Mouse (Mus musculus) right cerebral cortex, adult 18-20 months (tissue): ENCODE results near the gene Gna14.

ENCODE experiments used
- DNase-seq: peaks from one replicate; pipeline ENCODE4 v3.0.0; 2022; ENCODE audit warnings: mixed read lengths

Gna14 gene

DNA sequence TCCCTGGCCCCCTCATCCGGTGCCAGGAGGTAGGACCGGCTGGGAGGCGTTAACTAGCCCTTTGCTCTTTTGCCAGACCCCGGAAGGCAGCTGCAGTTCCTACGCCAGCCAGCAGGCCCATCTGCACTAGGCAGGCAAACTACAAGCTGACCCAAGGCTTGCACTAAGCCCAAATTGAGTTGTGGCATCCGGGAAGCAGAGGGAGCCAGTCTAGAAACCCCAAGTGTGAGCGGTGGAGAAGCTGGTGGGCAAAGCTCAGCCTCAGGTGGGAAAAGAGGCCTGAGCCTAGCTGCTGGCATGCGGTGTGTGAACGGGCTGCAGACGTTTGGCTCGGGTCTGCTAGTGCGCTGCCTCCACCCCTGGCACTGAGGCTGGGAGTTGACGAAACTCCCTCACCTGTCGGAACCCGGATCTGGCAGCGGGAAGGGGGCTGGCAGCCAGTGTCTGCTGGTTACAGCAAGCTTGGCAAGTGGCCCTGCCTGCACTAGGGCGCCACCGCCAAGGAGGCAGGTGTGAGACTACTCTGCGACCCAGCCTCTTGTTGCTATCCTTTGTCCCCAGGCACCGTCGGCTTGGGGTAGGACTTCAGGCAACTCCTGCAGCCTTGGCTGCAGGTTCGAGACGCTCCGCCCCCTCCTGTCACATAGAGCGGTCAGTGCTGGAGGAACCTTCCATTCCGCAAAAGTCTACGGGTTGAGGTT, at the start of gene Gna14:
Gene Gna14 (plus strand): TSS at position 232 of the 701 bp plus-strand sequence.
- peak; percentile 15 for DNase-seq

DNA sequence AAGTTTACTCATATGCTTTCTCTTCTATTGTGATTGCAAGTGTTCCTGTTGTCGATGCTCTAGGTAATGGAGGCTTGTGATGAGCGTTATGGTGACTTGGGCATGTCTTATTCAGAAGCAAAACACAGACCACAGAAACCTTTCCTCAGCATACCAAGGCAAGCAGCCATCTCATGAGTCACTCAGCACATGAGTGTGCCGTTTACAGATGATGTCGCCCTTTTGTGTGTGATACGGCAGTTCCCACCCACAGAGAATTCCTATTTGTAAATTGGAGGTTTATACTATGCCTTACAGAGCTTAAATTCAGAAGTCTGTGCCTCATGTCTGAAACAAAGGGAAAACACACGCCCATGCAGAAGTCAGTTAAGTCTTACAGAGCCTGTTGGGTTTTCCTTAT, 49.0 kb upstream of the Gna14 start:
- DNase-seq, result peak; percentile 61

DNA sequence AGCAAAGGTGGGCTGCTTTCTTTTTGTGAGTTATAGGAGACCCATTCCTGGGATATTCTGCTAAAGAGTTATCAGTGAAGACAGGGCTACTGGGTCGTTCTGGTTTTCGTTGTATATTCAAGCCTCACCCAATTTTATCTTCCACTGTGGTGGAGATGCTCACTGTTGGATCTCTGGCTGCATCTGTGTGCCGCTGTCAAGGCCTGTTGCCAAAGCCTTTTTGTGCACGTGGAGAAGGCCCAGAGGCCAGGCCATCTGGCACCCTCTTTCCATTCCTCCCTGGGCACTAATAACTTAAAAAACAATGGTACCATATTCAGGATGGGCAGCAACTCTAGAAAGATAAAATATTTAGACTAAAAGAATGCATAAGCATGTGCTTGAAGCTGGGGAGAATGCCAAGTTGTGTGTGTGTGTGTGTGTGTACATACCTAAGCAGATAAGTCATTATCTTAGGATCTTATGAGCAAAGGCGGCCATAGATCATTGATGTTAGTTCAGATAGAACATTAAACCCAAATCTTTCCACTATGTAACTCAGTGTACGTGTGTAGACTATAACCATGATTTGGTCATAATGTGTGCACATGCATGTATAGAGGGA, 45.3 kb upstream of the Gna14 start:
- no peak for DNase-seq

DNA sequence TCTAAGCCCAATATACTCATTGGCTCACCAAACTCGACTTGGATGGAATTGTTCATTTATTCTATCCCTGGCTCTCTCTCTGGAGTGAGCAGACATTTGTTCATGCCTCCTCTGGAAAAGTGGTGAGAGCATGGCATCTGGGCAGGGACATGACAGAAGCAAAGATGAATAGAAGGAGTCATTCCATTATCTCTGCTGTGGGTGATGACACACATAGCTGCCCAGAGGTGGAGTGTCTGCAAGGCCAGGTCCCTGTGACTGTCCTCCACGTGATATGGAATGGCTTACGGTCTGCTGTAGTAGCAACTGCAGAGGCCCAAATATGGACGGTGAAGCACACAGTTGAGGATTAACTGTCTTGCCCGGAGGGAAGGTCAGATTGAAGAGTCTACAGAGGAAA, 41.2 kb upstream of the Gna14 start:
- no peak for DNase-seq

DNA sequence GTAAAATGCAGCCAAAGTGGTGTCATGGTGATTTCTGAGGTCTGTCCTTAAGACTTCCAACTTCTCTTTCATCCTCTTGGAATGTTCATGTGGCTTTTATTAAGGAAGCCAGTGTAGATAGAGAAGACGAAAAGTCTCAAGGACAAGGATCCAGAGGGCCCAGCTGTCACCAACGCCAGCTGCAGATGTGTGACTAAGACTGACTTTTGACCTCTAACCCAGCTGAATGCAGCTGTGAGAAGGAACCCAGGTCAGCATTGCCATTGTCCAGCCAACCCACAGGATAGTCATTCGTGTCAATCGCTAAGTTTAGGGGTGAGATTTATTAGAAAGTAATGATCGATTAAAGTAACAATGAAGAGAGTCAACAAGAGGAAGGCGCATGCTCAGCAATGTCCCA, 32.5 kb upstream of the Gna14 start:
- no peak for DNase-seq

DNA sequence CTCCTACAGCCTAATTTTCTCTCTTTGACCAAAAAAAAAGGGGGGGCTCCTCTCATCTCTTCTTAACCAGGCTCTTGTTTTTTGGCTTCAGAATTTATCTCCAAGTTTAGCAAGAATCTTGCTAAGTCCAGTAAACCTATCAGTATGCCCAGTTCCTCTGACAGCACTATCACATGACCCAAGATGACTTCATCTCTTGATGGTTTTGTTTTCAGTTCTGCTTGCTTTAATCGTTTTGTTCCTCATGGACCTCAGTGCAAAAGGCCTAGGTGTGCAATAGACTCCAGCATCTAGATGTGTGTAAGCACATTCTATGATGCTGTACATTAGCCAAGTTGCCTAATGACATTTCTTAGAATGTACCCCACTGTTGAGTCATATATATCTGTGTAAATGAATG, 27.8 kb upstream of the Gna14 start:
- no peak for DNase-seq

DNA sequence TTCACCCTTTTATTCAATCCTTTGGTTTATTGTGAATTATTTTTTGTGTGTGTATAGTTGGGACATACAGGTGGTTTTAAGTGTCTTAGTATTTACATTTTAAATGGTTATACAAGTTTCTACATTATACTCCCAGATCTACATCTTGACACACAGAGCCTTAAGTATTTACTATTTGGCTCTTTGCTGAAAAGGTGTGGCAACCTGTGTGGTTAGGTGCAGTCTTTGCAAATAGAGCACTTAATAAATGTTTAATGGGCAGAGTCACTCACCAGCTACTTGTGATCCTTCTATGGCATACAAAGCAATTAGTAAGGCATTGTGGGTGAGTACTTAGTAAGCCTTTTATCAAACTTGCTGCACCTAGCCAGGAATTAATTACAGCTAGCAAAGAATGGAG, 24.3 kb upstream of the Gna14 start:
- no peak for DNase-seq

DNA sequence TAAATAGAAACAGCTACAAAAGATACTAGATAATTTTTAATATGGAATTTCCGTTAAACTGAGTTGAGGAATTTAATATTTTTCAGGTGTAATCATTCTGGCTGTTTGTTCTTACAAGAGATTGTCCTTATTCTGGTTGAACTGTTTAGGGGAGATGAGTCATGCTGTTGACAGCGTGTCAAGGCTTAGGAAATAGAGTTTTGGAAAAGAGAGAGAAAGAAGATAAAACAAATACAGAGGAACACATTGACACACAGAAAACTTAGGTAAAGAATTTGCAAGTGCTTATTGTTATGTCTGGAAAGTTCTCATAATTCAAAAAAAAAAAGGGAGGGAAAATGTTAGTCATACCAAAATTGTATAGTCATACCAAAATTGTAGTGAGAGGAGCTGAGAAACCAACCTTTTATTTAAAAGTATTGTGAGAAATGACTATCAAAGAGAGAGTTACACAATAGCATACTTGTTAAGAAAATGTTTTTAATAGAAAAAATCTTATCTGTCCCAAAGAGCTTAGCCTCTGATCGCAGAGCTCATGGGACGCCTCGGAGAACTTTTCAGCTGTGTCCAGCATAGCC, 17.4 kb upstream of the Gna14 start:
- no peak for DNase-seq

DNA sequence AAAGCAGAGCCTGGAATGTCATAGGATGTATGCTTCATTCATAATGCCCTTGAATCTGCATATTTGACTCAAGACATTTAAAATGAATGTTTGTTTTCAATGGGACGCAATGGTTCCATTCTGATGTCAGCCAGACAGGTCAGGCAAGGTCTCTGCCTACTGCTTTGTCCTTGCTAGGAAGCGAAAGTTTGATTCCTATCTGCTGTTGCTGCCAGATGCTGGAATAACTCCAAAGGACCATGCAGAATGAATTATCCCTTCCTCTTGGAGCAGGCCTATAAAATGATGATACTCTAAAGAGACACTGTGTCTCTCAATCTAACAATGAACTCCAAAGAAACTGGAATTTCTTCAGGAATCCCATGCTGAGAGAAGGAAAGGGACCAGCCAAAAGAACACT, 10.0 kb upstream of the Gna14 start:
- no peak for DNase-seq

DNA sequence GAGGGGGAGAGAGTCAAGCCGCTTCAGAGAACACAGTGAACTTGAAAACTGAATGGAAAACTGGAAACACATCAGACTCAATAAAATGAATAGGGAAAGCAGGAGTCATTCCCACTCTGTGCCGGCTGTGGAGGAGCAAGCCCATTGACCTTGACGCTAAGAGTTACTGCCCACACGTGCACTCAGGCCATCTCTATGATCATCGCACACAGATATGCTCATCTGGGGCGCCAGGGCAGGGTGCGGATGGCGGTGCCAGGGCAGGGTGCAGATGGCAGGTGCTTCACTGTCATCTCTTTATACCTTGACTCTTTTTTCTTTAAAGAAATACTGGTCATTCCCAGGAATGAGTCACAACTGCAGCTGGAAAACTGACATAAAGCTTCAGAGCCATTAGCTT, 4.2 kb upstream of the Gna14 start:
- DNase-seq, result no peak

DNA sequence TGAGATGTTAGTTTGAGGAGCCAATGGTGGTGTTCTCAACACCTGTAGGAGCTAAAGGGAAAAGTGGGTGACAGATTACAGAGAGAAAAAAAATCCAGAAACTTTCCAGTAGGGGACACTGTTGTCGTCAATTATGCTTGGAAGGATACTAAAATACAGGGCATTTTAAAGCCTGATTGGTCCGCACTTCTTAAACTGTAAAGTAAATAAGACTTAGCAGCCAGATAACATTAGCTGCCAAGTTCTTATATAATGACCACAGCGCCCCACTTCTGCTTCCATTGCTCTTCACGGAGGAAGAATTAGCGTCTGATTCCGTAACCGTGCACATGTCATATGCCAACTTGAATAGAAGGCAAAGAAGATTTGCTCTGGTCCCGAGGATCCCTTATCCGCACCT, 683 bp upstream of the Gna14 start:
- DNase-seq, result no peak

DNA sequence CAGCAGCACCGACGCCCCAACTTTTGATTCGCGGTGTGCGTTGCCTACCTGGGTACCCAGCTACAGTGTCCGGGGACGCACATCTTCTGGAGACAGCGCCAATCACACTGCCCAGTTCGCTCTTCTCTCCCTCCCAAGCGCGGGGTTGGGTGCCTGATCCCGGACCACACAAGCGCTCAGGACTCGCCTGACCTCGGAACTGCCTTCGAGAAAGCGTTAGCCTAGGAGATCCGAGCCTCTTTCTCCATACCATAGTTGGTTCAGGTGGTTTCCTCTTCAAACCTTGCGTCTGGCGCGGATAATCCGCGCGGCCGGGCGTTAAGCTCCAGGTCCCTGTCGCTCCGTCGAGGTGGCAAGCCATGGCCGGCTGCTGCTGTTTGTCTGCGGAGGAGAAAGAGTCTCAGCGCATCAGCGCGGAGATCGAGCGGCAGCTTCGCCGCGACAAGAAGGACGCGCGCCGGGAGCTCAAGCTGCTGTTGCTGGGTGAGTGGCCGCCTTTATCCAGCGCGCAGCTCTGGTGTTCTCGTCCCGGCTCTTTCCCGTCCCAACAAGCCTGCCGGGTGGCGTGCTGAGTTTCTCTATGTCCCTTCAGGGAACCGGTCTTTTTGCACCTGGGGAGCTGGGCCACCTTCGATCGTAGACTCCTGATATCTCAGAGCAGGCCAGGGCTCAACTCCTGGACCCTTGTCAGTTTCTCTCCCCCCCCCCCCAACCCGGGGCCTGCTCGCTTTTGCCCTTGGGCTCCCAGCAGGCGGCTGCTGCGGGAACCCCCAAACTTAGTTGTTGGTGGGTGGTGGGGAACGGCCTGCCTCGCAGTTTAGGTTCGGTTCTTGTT, 990 bp downstream of the Gna14 start:
- DNase-seq, result no peak

DNA sequence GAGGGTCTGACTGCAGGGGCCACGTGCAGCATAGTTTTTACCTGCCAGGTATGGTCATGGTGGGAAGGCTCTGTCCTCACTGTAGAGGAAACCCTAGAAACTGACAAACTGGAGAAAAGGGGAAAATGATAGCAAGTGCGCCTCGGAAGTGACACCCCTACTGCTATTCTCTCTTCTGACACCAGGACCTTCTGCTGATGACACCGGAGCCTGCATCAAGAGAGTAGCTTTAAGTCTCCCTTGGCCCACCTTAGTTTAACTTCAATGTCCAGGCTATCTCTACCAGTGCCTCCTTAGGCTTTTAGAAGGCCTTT, 1.6 kb downstream of the Gna14 start:
- no peak for DNase-seq

DNA sequence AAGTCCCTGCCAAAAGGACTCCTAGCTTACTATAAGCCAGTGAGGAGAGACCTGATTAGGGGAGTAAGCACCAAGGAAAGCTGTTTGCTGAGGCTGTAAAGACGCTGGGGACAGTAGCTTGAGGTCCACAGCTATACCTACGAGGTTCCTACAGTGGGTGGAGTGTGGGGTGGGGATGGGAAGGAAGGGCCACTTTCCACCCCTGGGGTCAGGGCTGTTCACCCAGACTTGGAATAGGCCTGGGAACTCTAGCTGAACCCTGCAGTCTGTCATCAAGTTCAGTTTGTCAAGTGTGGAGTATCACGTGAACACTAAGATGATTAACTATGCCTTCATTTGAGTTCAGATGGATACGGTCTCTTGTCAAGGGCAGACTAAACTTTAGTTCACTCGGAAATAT, 2.3 kb downstream of the Gna14 start:
- no peak for DNase-seq

DNA sequence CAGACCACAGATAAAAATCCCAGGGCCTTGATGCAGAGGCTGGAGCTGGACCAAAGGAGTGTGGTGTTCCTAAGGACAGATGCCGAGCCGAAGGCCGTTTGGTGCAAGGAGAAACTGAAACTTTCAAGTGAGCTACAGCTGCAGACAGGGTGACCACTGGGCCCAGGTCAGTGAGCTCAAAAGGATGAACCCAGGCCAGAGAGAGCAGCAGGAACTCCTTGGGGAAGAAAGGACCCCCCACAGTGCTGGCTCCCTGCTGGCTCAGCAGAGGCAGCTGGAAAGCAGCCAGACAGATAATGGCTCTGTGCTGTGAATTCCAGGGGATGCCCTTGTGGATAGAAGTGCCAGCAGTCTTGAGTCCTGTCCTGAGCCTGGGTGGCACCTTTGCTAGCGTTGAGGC, 3.7 kb downstream of the Gna14 start:
- DNase-seq, result no peak

DNA sequence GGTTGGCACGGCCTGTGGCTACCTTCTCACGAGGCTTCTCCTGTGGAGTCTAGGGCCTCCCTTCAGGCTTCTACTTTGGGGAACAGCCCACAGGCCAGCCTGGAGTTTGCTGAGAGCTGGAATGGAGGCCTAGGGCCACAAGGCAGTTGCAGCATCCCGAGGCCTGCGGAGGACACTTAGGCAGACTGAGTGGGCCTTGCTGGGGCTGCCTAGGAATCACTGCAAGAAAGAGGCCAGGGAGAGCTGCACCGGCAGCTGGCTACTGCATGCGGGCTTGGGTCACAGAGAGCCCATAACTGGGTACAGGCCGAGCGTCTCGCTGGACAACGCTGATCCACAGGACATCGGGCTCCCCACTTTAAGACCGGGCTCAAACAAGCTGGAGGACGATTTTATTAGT, 4.3 kb downstream of the Gna14 start:
- no peak for DNase-seq

DNA sequence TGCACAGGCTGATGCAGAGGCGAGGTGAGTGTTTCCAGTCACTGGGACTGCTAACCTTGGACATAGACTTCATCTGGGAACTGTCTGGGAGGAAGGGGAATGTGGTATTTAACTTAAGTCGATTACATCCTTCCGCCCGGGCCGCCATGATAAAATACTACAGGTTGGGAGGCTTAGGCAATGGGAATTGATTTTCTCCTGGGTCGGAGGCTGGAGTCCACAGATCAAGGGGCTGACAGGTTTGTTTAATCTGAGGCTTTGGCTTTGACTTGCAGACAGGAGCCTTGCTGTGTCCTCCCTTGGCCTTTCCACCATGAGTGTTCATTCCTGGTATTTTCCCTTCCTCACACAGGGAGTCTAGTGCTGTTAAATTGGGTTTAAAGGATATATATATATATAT, 5.8 kb downstream of the Gna14 start:
- no peak for DNase-seq

DNA sequence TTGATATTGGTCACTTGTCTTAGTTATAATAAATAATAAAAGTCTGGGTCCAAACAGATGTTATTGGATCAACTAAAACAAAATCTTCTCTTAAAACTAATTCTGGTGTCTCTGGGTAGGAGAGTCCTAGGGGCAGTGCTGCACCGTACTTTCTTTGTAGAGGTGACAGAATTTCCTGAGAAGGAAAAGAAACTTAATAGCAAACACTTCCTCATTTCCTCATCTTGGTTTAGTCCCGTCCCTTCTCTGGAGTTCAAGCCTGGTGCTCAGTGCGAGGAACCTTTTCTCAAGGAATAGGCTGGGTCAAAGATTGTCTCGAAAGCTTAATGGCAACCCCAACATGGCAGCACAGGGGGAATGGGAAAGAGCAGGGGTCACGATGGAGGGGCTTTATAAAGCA, 7.8 kb downstream of the Gna14 start:
- no peak for DNase-seq

DNA sequence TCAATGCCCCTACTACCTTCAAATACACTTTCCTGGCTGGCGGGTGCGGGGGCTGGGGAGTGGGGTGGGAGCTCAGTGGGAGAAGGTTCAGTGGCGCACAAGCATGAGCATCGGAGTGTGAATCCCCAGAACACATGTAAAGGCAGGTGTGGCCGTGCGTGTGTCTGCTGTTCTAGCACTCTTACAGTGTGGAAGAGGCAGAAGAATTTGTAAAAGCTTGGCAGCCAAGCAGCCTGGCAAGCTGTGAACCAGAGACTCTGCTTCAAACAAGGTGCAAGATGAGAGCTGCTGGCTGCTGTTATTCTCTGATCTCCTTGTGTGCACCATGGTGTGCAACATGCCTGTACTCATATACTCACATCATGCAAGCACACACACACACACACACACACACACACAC, 11.1 kb downstream of the Gna14 start:
- no peak for DNase-seq

DNA sequence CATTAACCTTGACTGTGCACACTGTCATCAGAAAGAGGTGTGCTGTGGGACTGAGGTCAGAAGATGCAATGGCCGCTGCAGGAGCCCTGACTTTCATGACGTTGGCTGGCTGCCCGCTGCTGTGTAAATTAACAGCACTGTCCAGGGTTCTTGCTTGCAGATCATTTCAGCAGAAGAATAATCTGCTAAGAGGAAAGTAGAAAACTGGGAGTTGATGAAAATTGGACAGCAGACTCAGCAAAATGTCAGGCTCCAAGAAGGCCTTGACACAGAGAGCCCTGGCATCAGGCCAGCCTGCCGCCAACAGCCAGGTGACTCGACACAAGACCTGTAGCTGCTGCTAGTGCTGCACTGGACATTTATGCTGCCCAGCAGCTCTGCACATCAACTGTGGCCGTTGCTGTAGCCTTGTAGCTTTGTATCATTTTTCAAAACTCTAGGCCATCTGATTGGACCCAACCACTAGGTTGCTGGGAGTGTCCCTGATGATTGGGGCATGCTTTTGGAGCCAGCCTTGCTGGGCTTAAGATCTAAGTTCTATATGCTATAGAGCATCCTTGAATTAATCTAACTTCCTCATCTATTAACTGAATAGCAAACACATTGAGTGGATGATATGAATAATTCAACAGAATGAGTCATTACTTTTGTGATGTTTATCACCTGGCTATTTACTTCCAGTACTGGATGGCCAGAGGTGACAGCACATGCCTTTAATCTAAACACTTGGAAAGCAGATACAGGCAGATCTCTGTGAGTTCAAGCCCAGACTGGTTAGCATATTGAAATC, 12.5 kb downstream of the Gna14 start:
- DNase-seq, result no peak

DNA sequence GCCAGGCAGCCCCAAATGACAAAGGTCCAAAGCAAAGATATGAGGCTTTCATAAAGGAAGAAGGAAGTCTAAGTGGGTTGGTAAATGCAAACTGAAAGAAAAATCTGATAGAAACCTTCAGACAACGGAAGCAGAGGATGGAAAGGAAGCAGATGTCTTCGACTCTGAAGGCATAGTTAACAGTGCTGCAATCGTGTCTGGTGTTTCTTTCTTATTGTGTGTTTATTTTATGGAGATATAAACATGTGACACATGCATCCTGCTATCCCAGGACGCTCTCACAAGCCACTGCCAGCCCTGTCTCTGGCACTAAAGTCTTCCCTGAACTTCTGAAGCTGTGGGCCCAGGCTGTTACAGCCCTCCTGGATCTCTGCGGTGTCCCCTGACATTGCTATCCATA, 13.2 kb downstream of the Gna14 start:
- no peak for DNase-seq

DNA sequence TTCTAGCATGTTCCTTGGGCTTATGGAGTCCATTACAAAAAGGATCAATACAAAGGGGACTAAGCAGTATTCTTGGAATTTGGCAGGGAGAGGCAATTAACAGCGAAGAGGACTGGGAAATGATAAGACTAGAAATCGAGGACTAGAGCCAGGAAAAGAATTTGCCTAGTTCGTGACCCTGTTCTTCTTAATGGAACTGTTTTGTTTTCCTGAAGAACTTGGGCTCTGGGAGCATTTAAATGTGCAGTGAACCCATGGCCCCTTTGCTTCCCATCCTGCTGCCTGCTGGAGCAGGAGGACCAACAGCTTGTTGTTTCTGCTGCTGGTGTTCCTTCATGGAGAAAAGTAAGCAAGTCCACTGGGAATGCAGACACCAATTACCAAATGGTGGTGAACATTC, 15.3 kb downstream of the Gna14 start:
- DNase-seq, result no peak

DNA sequence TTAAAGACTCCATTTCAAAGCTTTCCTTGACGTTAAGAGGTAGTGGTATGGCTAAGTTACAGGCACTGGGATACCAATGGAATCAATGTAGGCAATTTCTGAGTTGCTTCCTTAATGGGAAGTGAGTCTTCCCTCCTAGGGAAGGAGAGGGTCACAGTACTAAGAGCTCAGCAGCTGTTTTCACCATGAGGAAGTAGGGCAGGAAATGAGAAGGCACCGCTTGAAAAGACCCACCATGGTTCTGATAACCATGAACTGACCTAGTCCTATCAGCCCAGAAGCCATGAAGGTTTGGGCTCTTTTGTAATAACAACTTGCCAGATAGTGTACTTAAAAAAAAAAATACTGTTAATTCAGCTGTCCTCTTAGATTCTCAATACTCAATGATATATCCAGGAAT, 20.6 kb downstream of the Gna14 start:
- DNase-seq, result no peak
